Mouse (Mus musculus) megakaryocyte-erythroid progenitor cell, adult 5-6 weeks (primary cell): ENCODE measurements at regions not wholly inside any gene's neighbourhood (a gene's known extent, or its start where the extent isn't known, plus 50 kb on each side); places are given as distances from the start of the nearest gene placed in this dataset.
"Not testable (repeated sequence)": the region's sequence is repeated elsewhere in the genome, so short reads cannot be mapped to it uniquely, and the experiment has no call there.

Experiments used
- ATAC-seq: replicated peaks from 2 replicates; pipeline ENCODE4 v1.8.0; 2016; ENCODE audit warnings: mild to moderate bottlenecking, inconsistent platforms; ENCODE audit not compliant: severe bottlenecking, poor library complexity, low FRiP score, low TSS enrichment

GRCm38 (mm10) chr15:43772718-43773117, 3638.6 kb downstream of the 9330182O14Rik start:
- ATAC-seq = peak; percentile 74; the same call in 1 of the 2 replicates

GRCm38 (mm10) chr15:43782126-43782632, 3648.0 kb downstream of the 9330182O14Rik start:
- ATAC-seq = not testable (repeated sequence)

DNA sequence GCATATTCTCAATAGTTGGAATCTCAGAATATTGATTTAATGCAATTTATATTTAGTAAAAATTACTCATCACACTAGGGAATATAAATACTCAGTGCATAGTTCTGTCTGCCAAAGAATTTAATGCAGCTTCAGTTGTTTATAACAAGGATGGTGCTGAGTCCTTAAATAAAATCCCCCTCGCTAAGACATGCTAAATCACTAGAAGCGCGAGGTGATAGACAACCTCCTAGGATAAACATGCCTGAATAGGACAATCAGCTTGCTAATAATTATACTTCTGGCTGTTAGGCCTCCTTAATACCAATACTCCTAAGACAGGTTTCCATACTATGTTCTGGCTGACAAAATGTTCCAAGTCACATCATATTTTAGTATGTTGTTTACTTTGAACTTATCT, 3650.0 kb downstream of the 9330182O14Rik start:
- no peak for ATAC-seq

DNA sequence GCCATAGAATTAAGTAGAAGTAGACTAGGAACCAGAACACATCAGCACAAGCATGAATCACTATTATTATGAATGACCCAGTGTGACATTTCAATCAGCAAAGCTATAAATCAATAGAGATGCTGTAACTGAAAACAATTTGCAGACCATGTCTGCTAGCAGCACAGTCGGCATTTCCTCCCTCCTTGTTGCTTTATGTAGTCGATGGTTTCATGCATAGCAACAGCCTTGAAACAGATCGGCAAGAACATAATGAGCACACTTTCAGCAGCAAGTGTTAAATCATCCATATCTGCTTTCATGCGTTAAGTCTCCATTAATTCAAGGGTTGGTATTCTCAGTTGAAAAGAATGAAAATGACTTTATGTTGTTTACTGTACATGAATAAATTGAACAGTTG, 3669.2 kb downstream of the 9330182O14Rik start:
- ATAC-seq = no peak
